Mouse (Mus musculus) small intestine, adult 2 months (tissue): Measurements from ENCODE around the gene Them4.

Experiments
- CTCF ChIP-seq: fragments of 200-500 bp; IDR thresholded peaks from 2 replicates; pipeline ENCODE4 v1.5.1; 2012; ENCODE audit warnings: low read depth, mild to moderate bottlenecking, control low read depth, inconsistent platforms, low read length, moderate library complexity, mixed read lengths; ENCODE audit not compliant: insufficient replicate concordance, insufficient read length; ENCODE audit errors: extremely low read depth
- POLR2A ChIP-seq: fragments of 200-500 bp; IDR thresholded peaks from 2 replicates; pipeline ENCODE4 v1.6.1; 2012; ENCODE audit warnings: low read depth, mild to moderate bottlenecking, control low read depth, inconsistent platforms, low read length, moderate library complexity

DNA sequence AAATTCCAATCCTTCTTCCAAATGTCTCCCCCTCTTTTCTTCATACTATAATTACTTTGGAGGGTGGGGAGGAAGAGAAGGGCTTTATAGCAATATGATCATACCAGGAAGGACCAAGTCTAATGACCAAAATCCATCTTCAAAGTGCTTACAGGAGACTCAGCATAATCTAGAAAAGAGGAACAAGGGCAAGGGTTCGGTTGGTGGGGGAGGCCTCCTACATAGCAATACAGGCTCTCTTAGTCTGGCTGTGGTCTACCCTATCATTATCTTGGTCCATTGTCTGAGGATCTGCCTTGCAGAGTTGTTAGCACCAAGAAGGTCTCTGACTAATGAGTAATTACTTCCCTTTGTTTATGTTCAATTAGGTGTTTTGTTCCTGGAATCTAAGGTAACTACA is 4.4 kb upstream of the Them4 start:
- TF ChIP-seq CTCF (no peak), POLR2A (no peak)
